Mouse (Mus musculus): ENCODE results near the gene Col9a3.

DNA sequence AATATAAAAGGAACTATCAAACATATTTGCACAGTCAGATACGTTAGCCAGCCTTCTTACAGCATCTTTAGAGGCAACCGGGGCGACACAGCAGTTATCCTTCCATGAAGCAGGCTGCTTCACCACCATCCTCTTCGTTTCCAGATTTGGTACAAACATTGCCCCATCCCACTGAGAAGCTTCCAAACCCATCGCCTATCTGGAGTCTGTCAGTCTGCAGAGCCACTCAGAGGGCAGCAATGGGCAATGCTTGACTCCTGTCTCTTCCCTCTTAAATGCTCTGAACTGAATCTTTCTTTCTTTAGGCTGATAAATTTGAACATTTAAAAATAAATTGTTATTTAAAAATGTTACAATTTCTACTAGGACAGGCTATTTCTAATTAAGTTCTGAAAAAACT is 60.8 kb downstream of the Col9a3 start:
- TF ChIP-seq CTCF (IDR thresholded peaks at IDR 0.05; ENCODE audit: borderline replicate concordance, extremely low read depth, insufficient read depth, insufficient read length) (no peak), POLR2A (IDR thresholded peaks at IDR 0.05; ENCODE audit: borderline replicate concordance, extremely low read depth, insufficient read depth, insufficient read length, poor library complexity, severe bottlenecking) (no peak)
